Mouse (Mus musculus) bone marrow macrophage, adult 2 months (primary cell): ENCODE data around the gene Csk.

ENCODE experiments used
- CTCF ChIP-seq: IDR thresholded peaks from 2 replicates; pipeline ENCODE4 v1.5.1; 2012; ENCODE audit warnings: low read depth, mild to moderate bottlenecking, low read length, moderate library complexity
- POLR2A ChIP-seq: IDR thresholded peaks from 2 replicates; pipeline ENCODE4 v1.6.1; 2012; ENCODE audit warnings: mild to moderate bottlenecking, low read depth, low read length, borderline replicate concordance

DNA sequence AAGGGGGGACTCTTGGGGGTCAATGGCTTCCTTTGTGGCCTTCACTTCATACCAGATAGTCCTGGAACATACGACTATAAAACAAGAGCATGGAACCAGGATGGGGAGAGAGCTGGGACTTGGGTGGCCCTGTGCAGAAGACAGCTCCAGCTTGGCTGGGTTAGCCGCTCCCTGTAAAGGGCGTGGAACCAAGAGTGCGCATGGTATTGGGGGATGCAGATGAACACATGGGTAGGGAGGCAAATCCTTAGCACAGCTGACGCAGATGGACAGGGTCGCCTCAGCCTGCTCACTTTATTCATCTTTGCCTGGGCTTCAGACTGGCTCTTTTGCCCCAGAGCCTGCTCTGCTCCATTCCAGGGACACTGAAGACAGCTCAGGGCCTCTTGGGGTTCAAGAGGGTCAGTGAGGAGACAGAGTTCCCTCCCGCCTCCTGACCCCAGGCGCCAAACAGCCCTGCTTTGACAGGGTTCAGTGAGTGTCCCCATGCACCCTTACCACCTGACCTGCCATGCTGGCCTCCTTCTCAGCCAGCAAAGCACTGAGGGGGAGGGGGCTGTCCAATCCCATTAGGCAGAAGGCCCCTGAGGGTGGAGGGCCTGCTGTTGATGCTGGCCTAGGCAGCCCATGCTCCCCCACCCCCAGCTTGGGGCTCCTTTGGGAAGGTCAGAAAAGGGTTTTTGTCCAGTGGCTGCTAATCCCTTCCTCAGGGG is 54.4 kb downstream of the Csk start:
- no peak for TF ChIP-seq CTCF
- TF ChIP-seq POLR2A, result no peak
